Mouse (Mus musculus): Measurements from ENCODE around the gene Rab44.

Gene Rab44

GRCm38 (mm10) chr17:29135066-29135465 is 21.1 kb downstream of the Rab44 start:
- no peak for DNase-seq (ENCODE audit: low spot score)

- DNase-seq (ENCODE audit: low spot score), result no peak
Observed at GRCm38 (mm10) chr17:29136236-29136635, 22.3 kb downstream of the Rab44 start.

- DNase-seq (ENCODE audit: low spot score), result no peak
Observed at GRCm38 (mm10) chr17:29137906-29138305, 24.0 kb downstream of the Rab44 start.

GRCm38 (mm10) chr17:29141577-29141976 is 27.6 kb downstream of the Rab44 start:
- DNase-seq (ENCODE audit: low spot score), result no peak

- DNase-seq (ENCODE audit: low spot score), result no peak
Observed at GRCm38 (mm10) chr17:29143266-29143665, 29.3 kb downstream of the Rab44 start.

GRCm38 (mm10) chr17:29145101-29145500 is 31.2 kb downstream of the Rab44 start:
- DNase-seq (ENCODE audit: low spot score), result no peak

GRCm38 (mm10) chr17:29147273-29147672 is 33.3 kb downstream of the Rab44 start:
- DNase-seq (ENCODE audit: low spot score), result no peak

GRCm38 (mm10) chr17:29147773-29148172 is 33.8 kb downstream of the Rab44 start:
- DNase-seq (ENCODE audit: low spot score), result no peak

- no peak for DNase-seq (ENCODE audit: low spot score)
Observed at GRCm38 (mm10) chr17:29149766-29150165, 35.8 kb downstream of the Rab44 start.

- no peak for DNase-seq (ENCODE audit: low spot score)
Observed at GRCm38 (mm10) chr17:29152547-29152946, 38.6 kb downstream of the Rab44 start.

GRCm38 (mm10) chr17:29154247-29154646 is 40.3 kb downstream of the Rab44 start:
- no peak for DNase-seq (ENCODE audit: low spot score)

GRCm38 (mm10) chr17:29155355-29156135 is 41.6 kb downstream of the Rab44 start:
- DNase-seq (ENCODE audit: low spot score), result no peak

GRCm38 (mm10) chr17:29156396-29156795 is 42.5 kb downstream of the Rab44 start:
- no peak for DNase-seq (ENCODE audit: low spot score)

- DNase-seq (ENCODE audit: low spot score), result no peak
Observed at GRCm38 (mm10) chr17:29156866-29157265, 42.9 kb downstream of the Rab44 start.

GRCm38 (mm10) chr17:29158899-29159298 is 45.0 kb downstream of the Rab44 start:
- no peak for DNase-seq (ENCODE audit: low spot score)

GRCm38 (mm10) chr17:29159320-29159719 is 45.4 kb downstream of the Rab44 start:
- no peak for DNase-seq (ENCODE audit: low spot score)

- no peak for DNase-seq (ENCODE audit: low spot score)
Observed at GRCm38 (mm10) chr17:29159743-29160455, 46.0 kb downstream of the Rab44 start.

- DNase-seq (ENCODE audit: low spot score), result no peak
Observed at GRCm38 (mm10) chr17:29162334-29162733, 48.4 kb downstream of the Rab44 start.

- no peak for DNase-seq (ENCODE audit: low spot score)
Observed at GRCm38 (mm10) chr17:29164469-29165111, 50.6 kb downstream of the Rab44 start.

GRCm38 (mm10) chr17:29165452-29165851 is 51.5 kb downstream of the Rab44 start:
- no peak for DNase-seq (ENCODE audit: low spot score)

GRCm38 (mm10) chr17:29165967-29166578 is 52.1 kb downstream of the Rab44 start:
- no peak for DNase-seq (ENCODE audit: low spot score)

GRCm38 (mm10) chr17:29167371-29167770 is 53.4 kb downstream of the Rab44 start:
- DNase-seq (ENCODE audit: low spot score), result no peak
